Mouse (Mus musculus) E14TG2a.4 (cell line): Measurements from ENCODE around the gene Serac1.

ENCODE experiments used
- CTCF ChIP-seq: conservative IDR thresholded peaks from 2 replicates; pipeline ENCODE4 v1.5.1; 2014; ENCODE audit warnings: low read length
- NANOG ChIP-seq: IDR thresholded peaks from 2 replicates; pipeline ENCODE4 v1.6.1; 2014; ENCODE audit warnings: borderline replicate concordance, low read length, mixed read lengths

DNA sequence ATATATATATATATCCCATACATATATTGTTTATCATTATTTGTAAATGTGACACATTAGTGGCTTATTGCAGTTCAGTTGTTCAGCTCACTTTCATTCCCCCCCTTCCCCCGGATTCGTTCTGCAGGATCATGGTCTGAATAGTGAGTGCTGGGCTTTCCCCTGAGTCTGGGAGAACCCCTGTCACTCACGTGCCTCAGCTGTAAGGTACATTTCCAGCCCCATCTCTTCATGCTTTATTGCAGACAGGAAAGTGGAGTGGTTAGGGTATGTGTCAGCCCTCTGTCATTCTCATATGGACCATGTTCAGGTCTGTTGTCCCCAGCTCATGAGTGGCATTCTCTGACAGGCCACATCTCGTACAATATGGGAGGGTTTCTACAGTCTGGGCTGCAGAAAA lies 66.5 kb downstream of the Serac1 start:
- no peak for TF ChIP-seq CTCF
- no peak for TF ChIP-seq NANOG
